Mouse (Mus musculus): Measurements from ENCODE around the gene Unc13d.
A peak's percentile ranks its signal among the peaks of the same experiment; 100 is the strongest.

The Unc13d gene

GRCm38 (mm10) chr11:116042372-116043138 lies 35.2 kb downstream of the Unc13d start:
- no peak for DNase-seq

- no peak for DNase-seq
These were observed 35.9 kb downstream of the Unc13d start for GRCm38 (mm10) chr11:116041833-116042232.

- no peak for DNase-seq
These were observed 37.2 kb downstream of the Unc13d start for GRCm38 (mm10) chr11:116040593-116040992.

- DNase-seq: no peak
These were observed 39.9 kb downstream of the Unc13d start for GRCm38 (mm10) chr11:116037826-116038225.

- DNase-seq: no peak
These were observed 41.1 kb downstream of the Unc13d start for GRCm38 (mm10) chr11:116036671-116037070.

- DNase-seq: no peak
These were observed 43.2 kb downstream of the Unc13d start for GRCm38 (mm10) chr11:116034584-116034983.

- peak; percentile 26 to 54 for DNase-seq
These were observed 46.6 kb downstream of the Unc13d start for GRCm38 (mm10) chr11:116030898-116031845.

GRCm38 (mm10) chr11:116030088-116030897 lies 47.5 kb downstream of the Unc13d start, which contains the start of gene Unk:
TSS of gene Unk (plus strand) at chr11:116030322.
- peak; percentile 92 to 93 for DNase-seq

GRCm38 (mm10) chr11:116029086-116029865 lies 48.5 kb downstream of the Unc13d start:
- no peak for DNase-seq

GRCm38 (mm10) chr11:116028177-116028865 lies 49.4 kb downstream of the Unc13d start:
- DNase-seq: no peak

- DNase-seq: no peak
These were observed 50.0 kb downstream of the Unc13d start, which contains the start of gene H3f3b for GRCm38 (mm10) chr11:116027756-116028155. TSS of gene H3f3b (minus strand) at chr11:116027962.

GRCm38 (mm10) chr11:116025056-116025845 lies 52.5 kb downstream of the Unc13d start:
- no peak for DNase-seq

GRCm38 (mm10) chr11:116024356-116024808 lies 53.4 kb downstream of the Unc13d start:
- peak; percentile 83 to 92 for DNase-seq

GRCm38 (mm10) chr11:116023771-116024355 lies 53.9 kb downstream of the Unc13d start:
- DNase-seq: peak; percentile 74 to 75

GRCm38 (mm10) chr11:116023074-116023770 lies 54.5 kb downstream of the Unc13d start:
- peak in 1 of 2 experiments; percentile 32 for DNase-seq

GRCm38 (mm10) chr11:116022256-116022780 lies 55.4 kb downstream of the Unc13d start:
- DNase-seq: no peak

GRCm38 (mm10) chr11:116021328-116022220 lies 56.2 kb downstream of the Unc13d start:
- no peak for DNase-seq

- DNase-seq: no peak
These were observed 57.2 kb downstream of the Unc13d start for GRCm38 (mm10) chr11:116020519-116020922.

Data from spleen, adult 18-20 months (tissue).